Mouse (Mus musculus) embryonic fibroblast, embryonic 13.5 days (primary cell): ENCODE results near the gene Mycbp.

ENCODE experiments used
- CTCF ChIP-seq: IDR thresholded peaks from 2 replicates; pipeline ENCODE4 v1.5.1; 2011; ENCODE audit warnings: mild to moderate bottlenecking, control low read depth, low read length, moderate library complexity, borderline replicate concordance; ENCODE audit not compliant: insufficient read depth
- POLR2A ChIP-seq: IDR thresholded peaks from 2 replicates; pipeline ENCODE4 v1.6.1; 2011; ENCODE audit warnings: low read depth, mild to moderate bottlenecking, control low read depth, low read length, moderate library complexity

GRCm38 (mm10) chr4:123952059-123952458 lies 47.4 kb downstream of the Mycbp start:
- TF ChIP-seq POLR2A = no peak
- TF ChIP-seq CTCF = no peak
